Mouse (Mus musculus) bone marrow, adult 2 months (tissue): ENCODE results near the gene Rmi1.
"Not testable (repeated sequence)": the region's sequence is repeated elsewhere in the genome, so short reads cannot be mapped to it uniquely, and the experiment has no call there.

Source experiments
- CTCF ChIP-seq: fragments of 200-500 bp; IDR thresholded peaks from 2 replicates; pipeline ENCODE4 v1.5.1; 2011; ENCODE audit warnings: low read length, control low read depth; ENCODE audit not compliant: control insufficient read depth, insufficient read depth
- POLR2A ChIP-seq: fragments of 200-500 bp; IDR thresholded peaks from 2 replicates; pipeline ENCODE4 v1.6.1; 2011; ENCODE audit warnings: low read depth, mild to moderate bottlenecking, control low read depth, low read length, borderline replicate concordance; ENCODE audit not compliant: control insufficient read depth

- TF ChIP-seq CTCF, POLR2A: not testable (repeated sequence)
Observed at GRCm38 (mm10) chr13:58403243-58403642, 1.2 kb downstream of the Rmi1 start, which contains the start of gene Hnrnpk.
